Mouse (Mus musculus) forebrain, embryonic 11.5 days (tissue): ENCODE results near the gene Gm10260. TPM values are rescaled to one million over a fixed set of nuclear protein-coding genes. Genes with fewer than 3 reads are reported as not detected.

Experiments used
- ATAC-seq: fragments of 200-750 bp; cut with Nextera tagmentation; replicated peaks from 2 replicates; pipeline ENCODE4 v1.8.0; 2017; ENCODE audit warnings: moderate TSS enrichment; ENCODE audit not compliant: low FRiP score
- DNase-seq: peaks from one replicate; pipeline ENCODE4 v3.0.0-alpha.2; 2017; ENCODE audit warnings: low spot score
- H3K27ac ChIP-seq: fragments of 300-500 bp; sonication (generic); 2 replicates; pipeline ENCODE4 v1.5.1; 2014; ENCODE audit warnings: low read depth, low read length
- H3K27me3 ChIP-seq: fragments of 300-500 bp; sonication (generic); 2 replicates; pipeline ENCODE4 v1.6.1; 2014; ENCODE audit warnings: mild to moderate bottlenecking, low read length, mixed read lengths; ENCODE audit not compliant: control insufficient read depth, insufficient read depth
- H3K36me3 ChIP-seq: fragments of 300-500 bp; sonication (generic); 2 replicates; pipeline ENCODE4 v1.6.1; 2014; ENCODE audit warnings: mild to moderate bottlenecking, low read length, moderate library complexity, mixed read lengths; ENCODE audit not compliant: control insufficient read depth, insufficient read depth
- H3K4me1 ChIP-seq: fragments of 300-500 bp; sonication (generic); replicated peaks from 2 replicates; pipeline ENCODE4 v1.6.1; 2014; ENCODE audit warnings: low read length, mixed read lengths; ENCODE audit not compliant: control insufficient read depth, insufficient read depth
- H3K4me2 ChIP-seq: fragments of 300-500 bp; sonication (generic); 2 replicates; pipeline ENCODE4 v1.6.1; 2014; ENCODE audit warnings: low read depth, mild to moderate bottlenecking, low read length, moderate library complexity, mixed read lengths; ENCODE audit not compliant: severe bottlenecking
- H3K4me3 ChIP-seq: fragments of 300-500 bp; sonication (generic); 2 replicates; pipeline ENCODE4 v1.5.1; 2014; ENCODE audit warnings: low read depth, low read length
- H3K9ac ChIP-seq: fragments of 300-500 bp; sonication (generic); 2 replicates; pipeline ENCODE4 v1.6.1; 2014; ENCODE audit warnings: low read length
- H3K9me3 ChIP-seq: fragments of 300-500 bp; sonication (generic); 2 replicates; pipeline ENCODE4 v1.6.1; 2016; ENCODE audit warnings: low read length, mixed read lengths; ENCODE audit not compliant: control insufficient read depth
- WGBS: fragments of 180-500 bp; shearing (Covaris S2); extraction: QIAGEN DNeasy Blood & Tissue Kit; methylation state at CpG from one replicate; pipeline ENCODE4 v1.1.7; 2014; 5-methylcytosine and 5-hydroxymethylcytosine counted together
- polyA plus RNA-seq: library from polyadenylated mRNA; unstranded; fragments of >200 nt; fragmentation: Nextera tagmentation; extraction: Ambion mirVana; gene quantifications from 2 replicates; pipeline ENCODE4 v1.2.1, GENCODE M21; 2014

The Gm10260 gene
- polyA plus RNA-seq, 1 experiment from 2014 or later, result 3.0 TPM

DNA sequence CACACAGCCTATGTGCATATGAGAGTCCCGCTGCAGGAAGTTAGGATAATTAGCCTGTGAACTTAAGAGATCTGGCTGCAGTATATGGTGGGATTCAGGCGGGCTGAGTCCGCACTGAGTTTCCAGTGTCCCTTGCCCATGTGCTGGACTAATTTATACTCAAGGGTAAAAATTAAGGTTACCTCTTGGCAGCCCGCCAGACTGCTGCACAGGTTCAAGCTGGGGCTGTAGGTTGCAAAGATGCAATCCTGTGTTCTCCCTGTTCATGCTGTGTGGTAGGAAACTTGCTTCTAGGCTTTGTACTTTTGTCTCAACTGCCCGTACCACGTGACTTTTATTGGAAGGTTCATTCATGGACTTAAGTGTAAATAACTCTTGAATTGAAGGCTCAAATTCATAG is 3.0 kb upstream of the Gm10260 start:
- H3K4me3 ChIP-seq, result no peak overlapping the region
- no peak overlapping the region for H3K27ac ChIP-seq
- H3K4me2 ChIP-seq, result no peak overlapping the region
- ATAC-seq (no peak), DNase-seq (no peak)
- no peaks in the 10 kb centered on the region for H3K9me3 ChIP-seq
- no peaks in the 10 kb centered on the region for H3K36me3 ChIP-seq
- peaks cover 7% of the 10 kb centered on the region; the same call in 1 of the 2 replicates for H3K4me1 ChIP-seq
- no peak overlapping the region for H3K9ac ChIP-seq
- WGBS, result 81% methylated on average over 6 of the region's 6 CpGs
- H3K27me3 ChIP-seq, result no peaks in the 10 kb centered on the region

DNA sequence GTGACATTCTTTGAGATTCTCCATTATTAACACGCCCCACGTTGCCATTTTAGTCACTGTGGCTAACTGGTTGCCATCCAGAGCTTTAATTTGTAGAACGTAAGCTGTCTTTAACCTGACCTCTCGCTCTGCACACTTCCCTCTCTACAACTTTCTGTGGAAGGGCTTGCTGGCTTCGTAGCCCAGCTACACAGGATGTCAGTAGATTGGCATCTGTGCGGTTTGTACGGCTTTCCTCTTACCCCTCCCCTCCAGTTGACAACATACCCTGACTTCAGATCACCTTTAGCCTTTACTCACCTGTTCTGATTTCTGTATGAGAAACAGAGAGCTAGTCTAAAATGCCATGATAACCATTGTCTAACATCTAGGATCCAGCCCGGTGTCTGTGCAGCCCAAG is 1.7 kb upstream of the Gm10260 start:
- H3K4me1 ChIP-seq, result peaks cover 7% of the 10 kb centered on the region; the same call in 1 of the 2 replicates
- no peak for ATAC-seq
- H3K27ac ChIP-seq, result no peak overlapping the region
- WGBS, result 94% methylated on average over 8 of the region's 8 CpGs
- H3K27me3 ChIP-seq, result no peaks in the 10 kb centered on the region
- no peak overlapping the region for H3K4me3 ChIP-seq
- no peak overlapping the region for H3K4me2 ChIP-seq
- no peak for DNase-seq
- H3K36me3 ChIP-seq, result no peaks in the 10 kb centered on the region
- no peaks in the 10 kb centered on the region for H3K9me3 ChIP-seq
- H3K9ac ChIP-seq, result no peak overlapping the region

DNA sequence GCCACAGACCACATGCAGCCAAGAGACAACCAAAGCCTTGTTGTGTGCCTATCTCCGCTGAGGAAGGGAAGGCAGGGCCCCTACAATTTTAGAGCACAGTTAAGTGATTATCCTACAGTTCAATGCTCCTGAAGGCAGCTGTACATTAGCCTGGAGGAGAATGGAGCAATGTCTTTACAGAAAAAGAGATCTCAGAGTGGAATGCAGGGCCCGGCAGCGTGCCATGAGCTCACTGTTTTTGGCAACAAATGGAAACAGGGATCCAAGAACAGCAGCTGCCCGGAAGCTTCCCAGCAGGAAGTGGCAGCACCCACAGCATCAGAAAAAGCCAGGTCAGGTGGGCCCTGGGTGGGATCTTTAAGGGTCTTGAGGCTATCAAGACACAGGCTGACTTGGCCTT is 3.4 kb downstream of the Gm10260 start:
- Histone ChIP-seq H3K27ac (0 out of 2 replicates have a peak overlapping the region, but pooled peaks have one; percentile 37), H3K4me3 (no peak overlapping the region), H3K27me3 (no peaks in the 10 kb centered on the region), H3K9ac (no peak overlapping the region), H3K36me3 (no peaks in the 10 kb centered on the region), H3K9me3 (no peaks in the 10 kb centered on the region), H3K4me1 (peaks cover 2% of the 10 kb centered on the region; the same call in 1 of the 2 replicates), H3K4me2 (no peak overlapping the region)
- 53% methylated on average over 4 of the region's 4 CpGs for WGBS
- DNase-seq, result no peak
- peak; percentile 60; the same call in 1 of the 2 replicates for ATAC-seq

DNA sequence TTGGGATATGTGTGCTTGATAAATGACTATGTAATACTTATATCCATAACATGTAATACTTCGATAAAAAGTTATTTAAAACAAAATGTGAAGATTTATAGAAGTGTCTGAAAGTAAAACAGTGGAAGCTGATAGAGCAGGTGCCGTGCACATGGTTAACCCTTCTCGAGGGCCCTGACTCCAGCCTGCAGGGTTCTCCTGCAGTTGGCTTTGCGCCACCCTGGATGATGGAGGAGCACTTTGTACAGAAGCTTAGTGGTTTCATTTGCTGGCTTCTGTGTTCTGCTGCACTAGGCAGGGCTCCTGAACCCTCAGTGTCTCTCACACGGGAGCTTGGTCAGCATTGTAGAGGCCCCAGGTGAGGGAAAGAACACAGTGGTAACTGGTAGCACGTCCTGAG is 4.3 kb downstream of the Gm10260 start:
- H3K4me1 ChIP-seq, result peaks cover 2% of the 10 kb centered on the region; the same call in 1 of the 2 replicates
- H3K27me3 ChIP-seq, result no peaks in the 10 kb centered on the region
- no peak overlapping the region for H3K4me3 ChIP-seq
- DNase-seq, result no peak
- no peaks in the 10 kb centered on the region for H3K36me3 ChIP-seq
- no peak overlapping the region for H3K27ac ChIP-seq
- no peak overlapping the region for H3K9ac ChIP-seq
- no peaks in the 10 kb centered on the region for H3K9me3 ChIP-seq
- H3K4me2 ChIP-seq, result no peak overlapping the region
- no peak for ATAC-seq
- WGBS, result 93% methylated on average over 6 of the region's 6 CpGs

DNA sequence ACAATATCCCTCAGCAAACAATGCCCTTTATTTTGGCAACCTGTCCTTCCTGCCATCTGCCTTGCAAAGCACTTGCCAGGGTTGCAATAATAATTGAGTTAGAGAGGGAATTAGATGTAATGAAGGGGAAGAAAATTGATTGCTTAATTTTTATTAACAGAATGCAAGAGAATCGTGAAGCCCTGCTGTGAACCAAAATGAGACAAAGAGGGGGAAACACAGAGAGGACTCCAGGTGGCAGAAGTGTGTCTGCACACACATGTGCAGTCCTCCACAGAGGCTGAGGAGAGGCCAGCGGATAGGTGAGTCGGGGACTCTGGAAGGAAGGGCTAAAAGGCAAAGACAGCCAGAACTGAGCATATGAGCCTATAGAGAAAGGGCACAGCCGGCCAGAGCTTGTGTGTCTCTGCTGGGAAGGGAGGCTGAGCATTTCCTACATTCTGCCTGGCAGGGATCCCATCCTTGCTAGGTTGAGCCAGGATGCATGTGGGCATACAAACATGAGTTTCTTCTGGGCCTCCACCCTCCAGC is 9.5 kb downstream of the Gm10260 start:
- Histone ChIP-seq H3K4me2 (no peak overlapping the region), H3K27me3 (no peaks in the 10 kb centered on the region), H3K4me3 (no peak overlapping the region), H3K9me3 (no peaks in the 10 kb centered on the region), H3K36me3 (no peaks in the 10 kb centered on the region), H3K9ac (no peak overlapping the region), H3K4me1 (peaks cover 11% of the 10 kb centered on the region; the same call in 1 of the 2 replicates), H3K27ac (no peak overlapping the region)
- whole genome bisulfite sequencing, result 46% methylated on average over 4 of the region's 4 CpGs
- DNase-seq, result no peak
- ATAC-seq, result no peak

DNA sequence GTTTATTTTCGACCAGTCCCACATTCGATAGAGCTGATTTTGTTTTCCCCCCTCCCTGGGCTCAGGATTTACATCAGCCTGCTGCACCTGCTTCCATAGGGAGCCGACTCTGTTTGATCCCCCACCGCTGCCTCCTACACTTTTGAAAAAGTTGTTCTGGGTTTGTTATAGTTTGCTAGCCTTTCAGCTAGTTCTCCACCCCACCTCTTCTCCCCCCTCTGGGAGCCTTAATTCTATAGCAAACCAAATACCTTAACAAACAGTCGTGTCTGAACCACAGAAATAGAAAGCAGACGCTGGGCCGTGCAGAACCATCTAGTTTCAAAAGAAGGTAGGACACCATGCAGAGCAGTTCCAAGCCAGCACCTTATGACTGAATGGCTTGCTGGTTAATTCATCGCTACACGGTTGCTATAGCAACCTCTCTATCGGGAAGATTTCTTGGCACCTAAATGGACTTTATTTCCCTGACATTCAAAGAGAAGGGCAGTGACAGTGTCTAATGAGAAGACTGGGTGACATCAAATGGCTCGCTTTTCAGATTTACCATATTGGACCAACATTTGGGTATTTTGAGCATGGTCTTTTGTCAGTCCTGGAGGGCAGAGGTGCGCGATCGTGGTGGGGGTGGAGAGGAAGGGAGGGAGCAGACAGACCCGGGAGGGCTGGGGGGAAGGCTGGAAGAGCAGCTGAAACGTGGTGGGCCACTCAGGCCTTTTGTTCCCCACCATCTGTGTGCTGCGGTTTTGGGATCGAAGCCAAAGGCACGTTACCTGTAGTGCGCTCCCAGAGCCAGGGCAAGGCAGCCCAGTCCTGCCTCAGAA is 13.2 kb downstream of the Gm10260 start:
- Histone ChIP-seq H3K4me2 (peak overlapping the region; percentile 33; the same call in 1 of the 2 replicates), H3K9ac (no peak overlapping the region), H3K4me1 (peaks cover 11% of the 10 kb centered on the region; the same call in 1 of the 2 replicates), H3K36me3 (no peaks in the 10 kb centered on the region), H3K27ac (peak overlapping the region; percentile 60), H3K4me3 (no peak overlapping the region), H3K27me3 (no peaks in the 10 kb centered on the region), H3K9me3 (no peaks in the 10 kb centered on the region)
- WGBS, result 13% methylated on average over 20 of the region's 20 CpGs
- peak; percentile 86 for DNase-seq
- peak; percentile 90 for ATAC-seq

DNA sequence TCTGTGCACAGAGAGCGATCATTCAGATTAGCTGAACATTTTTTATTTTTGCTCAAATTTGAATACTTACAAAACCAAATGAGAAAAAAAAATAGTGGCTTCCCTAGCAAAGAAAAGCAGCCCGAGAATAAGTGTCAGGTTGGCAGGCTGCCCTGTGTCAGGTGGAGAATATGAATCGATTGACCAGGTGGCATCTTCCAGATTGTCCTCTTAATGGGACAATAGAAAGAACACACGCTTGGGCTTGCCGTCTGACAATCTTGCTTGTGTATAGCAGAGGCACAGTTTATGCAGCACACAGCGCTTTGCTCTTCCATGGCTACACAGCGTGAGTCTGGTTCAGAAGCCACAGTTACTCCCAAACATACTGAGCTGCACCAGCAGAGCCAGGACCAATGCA is 15.8 kb downstream of the Gm10260 start:
- H3K27ac ChIP-seq, result no peak overlapping the region
- no peaks in the 10 kb centered on the region for H3K9me3 ChIP-seq
- H3K27me3 ChIP-seq, result no peaks in the 10 kb centered on the region
- H3K36me3 ChIP-seq, result no peaks in the 10 kb centered on the region
- H3K9ac ChIP-seq, result no peak overlapping the region
- WGBS, result 82% methylated on average over 7 of the region's 7 CpGs
- no peak overlapping the region for H3K4me2 ChIP-seq
- H3K4me1 ChIP-seq, result peaks cover 9% of the 10 kb centered on the region; the same call in 1 of the 2 replicates
- H3K4me3 ChIP-seq, result no peak overlapping the region
- DNase-seq (no peak), ATAC-seq (no peak)

DNA sequence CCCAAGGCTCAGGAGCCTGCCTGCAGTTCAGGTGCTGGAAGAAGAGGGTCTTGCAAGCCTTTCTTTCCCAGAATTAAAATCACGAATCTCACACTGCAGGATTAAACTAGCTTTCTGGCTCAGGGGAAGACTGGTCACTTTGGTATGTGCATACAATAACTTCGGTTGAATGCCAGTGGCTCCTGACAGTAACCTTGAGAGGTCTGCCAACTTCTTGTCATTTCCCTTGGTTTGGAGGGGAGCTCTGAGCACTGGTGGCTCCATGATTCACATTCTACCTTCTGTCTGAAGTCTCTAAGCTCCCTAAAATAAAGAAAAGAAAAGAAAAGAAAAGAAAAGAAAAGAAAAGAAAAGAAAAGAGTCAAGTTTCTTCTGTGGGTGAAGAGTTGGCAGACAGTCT is 16.4 kb downstream of the Gm10260 start:
- ATAC-seq (no peak), DNase-seq (no peak)
- Histone ChIP-seq H3K9ac (no peak overlapping the region), H3K36me3 (no peaks in the 10 kb centered on the region), H3K9me3 (no peaks in the 10 kb centered on the region), H3K4me2 (no peak overlapping the region), H3K27ac (no peak overlapping the region), H3K4me3 (no peak overlapping the region), H3K27me3 (no peaks in the 10 kb centered on the region), H3K4me1 (peaks cover 9% of the 10 kb centered on the region; the same call in 1 of the 2 replicates)
- WGBS, result 50% methylated on average over 2 of the region's 2 CpGs
